Mouse (Mus musculus) neural tube, embryonic 13.5 days (tissue): ENCODE results near the gene Taf1d. TPM values are rescaled to one million over a fixed set of nuclear protein-coding genes. Genes with fewer than 3 reads are reported as not detected.
"Not testable (repeated sequence)": the region's sequence is repeated elsewhere in the genome, so short reads cannot be mapped to it uniquely, and the experiment has no call there.

Source experiments
- ATAC-seq: fragments of 200-750 bp; cut with Nextera tagmentation; 2 replicates; pipeline ENCODE4 v1.8.0; 2017; ENCODE audit warnings: low read depth, mild to moderate bottlenecking, moderate TSS enrichment, moderate library complexity
- H3K27ac ChIP-seq: fragments of 300-500 bp; sonication (generic); replicated peaks from 2 replicates; pipeline ENCODE4 v1.5.1; 2015; ENCODE audit warnings: moderate library complexity, mild to moderate bottlenecking, inconsistent platforms
- H3K27me3 ChIP-seq: fragments of 300-500 bp; sonication (generic); 2 replicates; pipeline ENCODE4 v1.6.1; 2015; ENCODE audit warnings: mild to moderate bottlenecking, inconsistent platforms
- H3K36me3 ChIP-seq: fragments of 300-500 bp; sonication (generic); 2 replicates; pipeline ENCODE4 v1.6.1; 2015; ENCODE audit warnings: mild to moderate bottlenecking, inconsistent platforms
- H3K4me1 ChIP-seq: fragments of 300-500 bp; sonication (generic); replicated peaks from 2 replicates; pipeline ENCODE4 v1.6.1; 2015; ENCODE audit warnings: inconsistent platforms
- H3K4me2 ChIP-seq: fragments of 300-500 bp; sonication (generic); 2 replicates; pipeline ENCODE4 v1.6.1; 2015; ENCODE audit warnings: inconsistent platforms, mild to moderate bottlenecking, moderate library complexity
- H3K4me3 ChIP-seq: fragments of 300-500 bp; sonication (generic); 2 replicates; pipeline ENCODE4 v1.5.1; 2015; ENCODE audit warnings: mild to moderate bottlenecking, inconsistent platforms
- H3K9ac ChIP-seq: fragments of 300-500 bp; sonication (generic); 2 replicates; pipeline ENCODE4 v1.6.1; 2015; ENCODE audit warnings: moderate library complexity, mild to moderate bottlenecking, inconsistent platforms
- H3K9me3 ChIP-seq: fragments of 300-500 bp; sonication (generic); 2 replicates; pipeline ENCODE4 v1.6.1; 2016; ENCODE audit warnings: inconsistent platforms
- WGBS: fragments of 180-500 bp; shearing (Covaris S2); methylation state at CpG from one replicate; pipeline ENCODE4 v1.1.7; 2015; 5-methylcytosine and 5-hydroxymethylcytosine counted together
- polyA plus RNA-seq: library from polyadenylated mRNA; unstranded; fragments of >200 nt; fragmentation: Nextera tagmentation; extraction: Ambion mirVana; gene quantifications from 2 replicates; pipeline ENCODE4 v1.2.1, GENCODE M21; 2015

Taf1d gene
- polyA plus RNA-seq, 1 experiment from 2014 or later, result 53.0 TPM

DNA sequence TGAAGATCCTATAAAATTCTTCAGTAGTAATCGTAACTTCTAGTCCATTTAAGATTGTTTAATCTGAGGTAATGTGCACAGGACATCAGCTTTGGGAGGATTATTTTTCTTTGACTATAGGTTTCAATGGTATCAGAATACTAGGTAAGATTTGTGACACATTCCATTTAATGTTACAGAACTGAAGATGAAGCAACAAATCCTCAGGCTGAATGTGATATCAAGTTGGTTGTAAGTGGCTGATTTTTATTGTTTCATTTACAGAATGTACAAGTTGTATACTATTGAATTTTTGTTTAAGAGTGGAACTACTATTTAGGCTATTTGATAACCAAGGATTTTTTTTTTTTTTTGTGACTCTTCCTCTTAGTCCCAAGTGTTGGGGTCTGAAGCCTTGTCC, 4.2 kb downstream of the Taf1d start:
- no peak for ATAC-seq
- Histone ChIP-seq H3K4me1 (peaks cover 42% of the 10 kb centered on the region), H3K4me3 (no peak overlapping the region), H3K36me3 (peaks cover 65% of the 10 kb centered on the region), H3K9me3 (no peaks in the 10 kb centered on the region), H3K9ac (no peak overlapping the region), H3K27me3 (no peaks in the 10 kb centered on the region), H3K27ac (no peak overlapping the region), H3K4me2 (no peak overlapping the region)
- WGBS, result 90% methylated on average over 1 of the region's 1 CpGs

DNA sequence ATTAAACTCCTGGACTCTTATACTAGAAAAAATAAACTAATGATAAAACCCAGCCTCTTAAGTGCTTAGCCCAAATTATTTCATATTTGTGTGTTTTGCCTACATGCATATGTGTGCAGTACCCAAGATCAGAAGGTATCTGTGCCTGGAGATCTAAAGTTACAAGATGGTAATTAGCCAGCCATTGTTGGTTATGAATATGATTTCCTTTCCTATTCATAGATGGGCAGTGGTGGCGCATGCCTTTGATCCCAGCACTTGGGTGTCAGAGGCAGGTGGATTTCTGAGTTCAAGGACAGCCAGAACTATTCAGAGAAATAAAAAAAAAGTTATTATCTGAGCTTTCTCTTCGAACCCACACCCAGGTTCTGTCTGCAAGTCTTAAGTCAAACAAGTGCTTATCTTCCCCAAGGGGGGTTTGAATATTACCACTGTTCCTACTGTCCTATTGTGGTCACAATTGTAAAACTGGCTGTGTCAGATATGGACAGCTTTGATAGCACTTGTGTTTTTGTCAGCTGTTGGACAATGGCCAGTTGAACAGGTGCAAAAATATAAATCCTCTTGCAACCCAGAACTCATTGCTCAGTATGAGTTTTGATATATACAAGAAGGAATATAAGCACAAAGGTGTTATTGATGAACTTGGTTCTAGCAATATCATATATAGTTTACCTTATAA, 6.2 kb downstream of the Taf1d start:
- no peaks in the 10 kb centered on the region for H3K27me3 ChIP-seq
- ATAC-seq, result no peak
- H3K27ac ChIP-seq, result no peak overlapping the region
- peaks cover 80% of the 10 kb centered on the region for H3K36me3 ChIP-seq
- WGBS, result 88% methylated on average over 2 of the region's 2 CpGs
- H3K4me1 ChIP-seq, result peaks cover 28% of the 10 kb centered on the region
- no peak overlapping the region for H3K9ac ChIP-seq
- no peaks in the 10 kb centered on the region for H3K9me3 ChIP-seq
- no peak overlapping the region for H3K4me3 ChIP-seq
- H3K4me2 ChIP-seq, result no peak overlapping the region

GRCm38 (mm10) chr9:15313633-15314032, 7.6 kb downstream of the Taf1d start:
- ATAC-seq, result no peak
- H3K4me1 ChIP-seq, result peaks cover 15% of the 10 kb centered on the region
- 92% methylated on average over 5 of the region's 5 CpGs for WGBS

DNA sequence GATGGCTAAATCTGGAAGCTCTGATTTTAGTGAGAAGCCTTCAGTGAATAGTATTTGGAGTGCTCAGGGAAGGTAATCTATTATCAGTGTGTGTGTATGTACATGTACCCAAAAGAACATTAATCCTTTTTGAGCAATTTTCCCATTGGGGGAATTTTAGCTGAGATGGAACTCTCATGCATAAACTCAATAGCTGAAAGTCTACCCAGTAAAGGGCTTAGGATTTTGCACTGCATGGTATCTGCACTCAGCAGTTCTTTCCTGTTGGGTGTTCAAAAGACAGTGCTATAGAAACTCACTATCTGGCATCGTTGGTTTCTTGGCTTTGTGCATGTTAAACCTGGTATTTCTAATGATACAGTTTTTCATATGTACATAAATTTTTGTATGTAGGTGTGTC, 8.6 kb downstream of the Taf1d start:
- ATAC-seq, result no peak
- Histone ChIP-seq H3K9ac (no peak overlapping the region), H3K27ac (no peak overlapping the region), H3K4me1 (peaks cover 5% of the 10 kb centered on the region), H3K36me3 (peaks cover 79% of the 10 kb centered on the region), H3K4me2 (no peak overlapping the region), H3K9me3 (no peaks in the 10 kb centered on the region), H3K27me3 (no peaks in the 10 kb centered on the region), H3K4me3 (no peak overlapping the region)
- WGBS, result 98% methylated on average over 1 of the region's 1 CpGs

More at GRCm38 (mm10) chr9:15313633-15314032, 7.6 kb downstream of the Taf1d start:
- no peaks in the 10 kb centered on the region for H3K27me3 ChIP-seq
- no peak overlapping the region for H3K27ac ChIP-seq
- H3K36me3 ChIP-seq, result peaks cover 89% of the 10 kb centered on the region
- H3K4me2 ChIP-seq, result no peak overlapping the region
- H3K9me3 ChIP-seq, result no peaks in the 10 kb centered on the region
- H3K9ac ChIP-seq, result no peak overlapping the region
- H3K4me3 ChIP-seq, result no peak overlapping the region

DNA sequence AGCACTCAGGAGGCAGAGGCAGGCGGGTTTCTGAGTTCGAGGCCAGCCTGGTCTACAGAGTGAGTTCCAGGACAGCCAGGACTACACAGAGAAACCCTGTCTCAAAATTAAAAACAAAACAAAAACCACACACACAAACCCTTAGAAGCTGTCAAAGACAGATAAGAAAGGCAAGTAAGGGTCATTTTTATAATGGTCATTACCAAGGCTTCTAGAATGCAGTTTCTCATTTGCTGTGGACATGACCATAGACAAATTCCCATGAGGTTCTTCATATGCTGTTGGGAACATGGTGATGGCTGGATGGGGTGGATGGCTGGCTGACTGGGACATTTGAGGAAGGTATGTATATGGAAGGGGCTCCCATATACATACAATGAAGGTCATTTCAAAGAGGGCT, 10.3 kb downstream of the Taf1d start:
- not testable (repeated sequence) for H3K4me3 ChIP-seq, H3K4me2 ChIP-seq, H3K27ac ChIP-seq, H3K27me3 ChIP-seq, H3K4me1 ChIP-seq, H3K9ac ChIP-seq, H3K9me3 ChIP-seq, ATAC-seq
- peaks cover 69% of the 10 kb centered on the region for H3K36me3 ChIP-seq
- 100% methylated on average over 2 of the region's 2 CpGs for WGBS

GRCm38 (mm10) chr9:15317223-15318169, 11.5 kb downstream of the Taf1d start:
- 62% methylated on average over 5 of the region's 5 CpGs for WGBS
- ATAC-seq, result no peak
- H3K4me2 ChIP-seq, result no peak overlapping the region
- peaks cover 72% of the 10 kb centered on the region for H3K36me3 ChIP-seq
- no peaks in the 10 kb centered on the region for H3K9me3 ChIP-seq
- H3K27me3 ChIP-seq, result no peaks in the 10 kb centered on the region
- H3K4me3 ChIP-seq, result no peak overlapping the region
- no peaks in the 10 kb centered on the region for H3K4me1 ChIP-seq
- no peak overlapping the region for H3K9ac ChIP-seq
- no peak overlapping the region for H3K27ac ChIP-seq

- Histone ChIP-seq H3K9me3 (no peaks in the 10 kb centered on the region), H3K27ac (no peak overlapping the region), H3K4me2 (no peak overlapping the region), H3K4me1 (no peaks in the 10 kb centered on the region), H3K9ac (no peak overlapping the region), H3K36me3 (peaks cover 73% of the 10 kb centered on the region), H3K27me3 (no peaks in the 10 kb centered on the region), H3K4me3 (no peak overlapping the region)
- WGBS, result 82% methylated on average over 2 of the region's 2 CpGs
- ATAC-seq, result no peak
Measured at GRCm38 (mm10) chr9:15318170-15318742, 12.2 kb downstream of the Taf1d start.

- Histone ChIP-seq H3K4me1 (no peaks in the 10 kb centered on the region), H3K4me3 (no peak overlapping the region), H3K27me3 (no peaks in the 10 kb centered on the region), H3K27ac (no peak overlapping the region), H3K36me3 (peaks cover 82% of the 10 kb centered on the region), H3K9me3 (no peaks in the 10 kb centered on the region), H3K4me2 (no peak overlapping the region), H3K9ac (no peak overlapping the region)
- 92% methylated on average over 4 of the region's 4 CpGs for WGBS
- ATAC-seq, result no peak
Measured at GRCm38 (mm10) chr9:15337776-15338175, 31.8 kb downstream of the Taf1d start.

DNA sequence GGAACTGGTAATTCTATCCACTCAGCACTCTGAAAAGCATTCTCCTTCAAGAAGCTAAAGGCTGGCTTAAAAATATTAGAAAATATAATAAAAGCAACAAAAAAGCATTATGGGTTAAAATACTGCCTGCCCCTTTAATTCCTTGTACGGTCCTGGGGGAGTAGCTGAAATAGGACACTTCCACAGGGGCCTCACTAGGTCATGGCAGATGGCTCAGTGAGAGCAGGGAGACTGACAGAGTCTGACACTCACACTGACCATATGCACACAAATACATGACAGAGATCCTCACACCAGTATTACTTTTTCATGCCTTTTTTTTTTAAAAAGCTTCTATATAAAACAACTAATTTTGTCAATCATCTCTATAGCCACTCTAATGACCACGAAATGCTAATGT, 43.9 kb downstream of the Taf1d start:
- no peak overlapping the region for H3K9ac ChIP-seq
- no peak overlapping the region for H3K27ac ChIP-seq
- H3K36me3 ChIP-seq, result peaks cover 66% of the 10 kb centered on the region
- no peaks in the 10 kb centered on the region for H3K4me1 ChIP-seq
- ATAC-seq, result no peak
- 69% methylated on average over 2 of the region's 2 CpGs for WGBS
- no peaks in the 10 kb centered on the region for H3K9me3 ChIP-seq
- no peaks in the 10 kb centered on the region for H3K27me3 ChIP-seq
- H3K4me3 ChIP-seq, result no peak overlapping the region
- H3K4me2 ChIP-seq, result no peak overlapping the region

DNA sequence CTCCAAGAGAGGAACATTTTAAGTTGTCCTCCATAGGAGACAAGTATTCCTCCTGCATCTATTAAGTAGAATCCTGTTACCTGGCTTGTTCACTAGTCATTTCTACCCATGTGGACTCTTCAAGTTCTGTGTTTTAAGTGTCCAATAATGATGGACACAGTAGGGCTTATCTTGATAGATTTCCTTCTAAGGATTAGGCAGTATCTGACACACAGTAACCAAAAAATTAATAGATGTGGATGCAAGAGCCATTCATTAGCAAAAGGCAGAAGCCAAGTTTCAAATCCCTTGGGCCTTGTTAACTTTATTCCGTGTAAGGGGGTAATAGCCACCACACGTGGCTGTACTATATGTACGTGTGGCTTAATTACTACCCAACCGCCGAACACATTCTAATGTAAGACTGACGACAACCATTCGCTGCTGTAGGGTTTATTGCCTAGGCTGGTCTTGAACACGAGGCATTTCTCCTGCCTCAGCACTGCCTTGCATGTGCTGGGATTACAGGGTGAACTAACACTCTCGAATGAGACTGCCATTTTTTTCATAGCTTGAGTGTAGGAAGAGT, 51.0 kb downstream of the Taf1d start:
- Histone ChIP-seq H3K27me3 (0 out of 2 replicates have a peak, but pooled peaks cover 19% of the 10 kb centered on the region), H3K4me3 (peak overlapping the region; percentile 75), H3K36me3 (peaks cover 13% of the 10 kb centered on the region), H3K4me1 (peaks cover 17% of the 10 kb centered on the region), H3K4me2 (peak overlapping the region; percentile 83), H3K9me3 (no peaks in the 10 kb centered on the region), H3K9ac (peak overlapping the region; percentile 82), H3K27ac (peak overlapping the region; percentile 82)
- ATAC-seq, result peak; percentile 73; the same call in 1 of the 2 replicates
- under 1% methylated on average over 9 of the region's 9 CpGs for WGBS

DNA sequence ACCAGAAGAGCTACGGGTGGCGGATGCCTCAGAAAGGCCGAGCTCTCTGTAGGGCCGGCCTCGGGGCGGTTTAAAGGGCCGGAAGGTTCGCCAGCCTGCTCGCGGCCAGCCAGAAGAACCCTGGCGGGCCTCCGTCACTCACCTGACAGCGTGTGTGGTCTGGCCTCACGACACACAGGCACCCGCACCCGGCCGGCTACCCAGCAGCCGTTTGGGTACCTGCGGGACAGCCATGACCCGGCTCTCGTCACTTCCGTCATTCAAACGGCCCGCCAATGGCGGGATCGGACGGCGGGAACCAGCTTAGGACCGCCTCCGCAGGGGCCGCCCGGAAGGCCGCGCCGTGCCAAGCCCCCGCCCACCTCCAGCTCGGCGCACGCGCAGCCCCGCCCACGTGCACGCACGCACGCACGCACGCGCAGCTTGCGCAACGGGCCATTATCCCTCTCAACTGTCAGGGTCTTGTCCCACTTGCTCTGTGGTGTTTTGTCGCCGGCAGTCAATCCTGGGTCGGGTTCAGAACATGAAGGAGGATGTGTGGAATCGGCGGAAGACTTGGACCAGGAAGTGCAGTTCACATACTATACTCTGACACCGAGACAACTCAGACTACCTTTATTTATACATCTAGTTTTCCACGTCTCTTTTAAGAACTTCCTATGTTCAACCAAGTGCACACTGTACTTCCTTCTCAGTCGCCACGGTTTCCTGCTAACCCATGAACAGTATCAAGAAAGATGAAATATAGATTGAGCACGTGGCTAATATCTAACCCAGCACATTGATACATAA, 51.7 kb downstream of the Taf1d start, which contains the start of gene Cep295:
Gene Cep295, minus strand, starts transcription at position 305 of the 792 bp plus-strand sequence.
- Histone ChIP-seq H3K4me2 (peak within 1 kb of the TSS; percentile 83), H3K27ac (peak within 1 kb of the TSS; percentile 82), H3K36me3 (peaks cover 8% of the 10 kb centered on the region; the same call in 1 of the 2 replicates), H3K27me3 (0 out of 2 replicates have a peak, but pooled peaks cover 19% of the 10 kb centered on the region), H3K9me3 (no peaks in the 10 kb centered on the region), H3K4me3 (peak within 1 kb of the TSS; percentile 75), H3K9ac (peak within 1 kb of the TSS; percentile 82), H3K4me1 (peaks cover 17% of the 10 kb centered on the region)
- WGBS, result 3% methylated on average over 60 of the region's 60 CpGs
- ATAC-seq, result peak; percentile 100
